Mouse (Mus musculus) E14TG2a.4 (cell line): ENCODE measurements around the gene Gga3.

Experiments used
- H3K27me3 ChIP-seq: 2 replicates; pipeline ENCODE4 v1.6.1; 2014; ENCODE audit warnings: low read length, control low read depth; ENCODE audit not compliant: insufficient read depth
- H3K36me3 ChIP-seq: 2 replicates; pipeline ENCODE4 v1.6.1; 2014; ENCODE audit warnings: low read length, control low read depth; ENCODE audit not compliant: insufficient read depth
- H3K4me1 ChIP-seq: replicated peaks from 2 replicates; pipeline ENCODE4 v1.6.1; 2014; ENCODE audit warnings: low read depth, low read length, control low read depth
- H3K4me3 ChIP-seq: replicated peaks from 2 replicates; pipeline ENCODE4 v1.5.1; 2014; ENCODE audit warnings: mild to moderate bottlenecking, low read length
- H3K9me3 ChIP-seq: 2 replicates; pipeline ENCODE4 v1.6.1; 2014; ENCODE audit warnings: low read length, control low read depth
- CTCF ChIP-seq: conservative IDR thresholded peaks from 2 replicates; pipeline ENCODE4 v1.5.1; 2014; ENCODE audit warnings: low read length
- NANOG ChIP-seq: IDR thresholded peaks from 2 replicates; pipeline ENCODE4 v1.6.1; 2014; ENCODE audit warnings: borderline replicate concordance, low read length, mixed read lengths
- POU5F1 ChIP-seq: IDR thresholded peaks from 2 replicates; pipeline ENCODE4 v1.6.1; 2014; ENCODE audit warnings: low read length, borderline replicate concordance

Gga3 gene

DNA sequence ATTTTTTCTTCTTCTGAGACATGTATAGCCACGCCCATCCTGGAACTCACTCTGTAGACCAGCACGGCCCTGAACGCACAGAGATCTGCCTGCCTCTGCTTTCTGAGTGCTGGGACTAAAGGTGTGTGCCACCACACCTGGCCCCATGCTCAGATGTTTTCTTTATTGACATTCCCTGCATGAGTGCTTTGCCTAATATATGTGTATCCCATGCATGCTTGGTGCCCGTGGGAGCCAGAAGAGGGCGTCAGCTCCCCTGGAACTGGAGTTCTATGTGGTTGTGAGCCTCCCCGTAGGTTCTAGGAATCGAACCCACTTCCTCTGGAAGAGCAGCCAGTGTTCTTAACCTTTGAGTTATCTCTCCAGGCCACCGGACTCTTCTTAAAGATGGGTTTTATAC lies 31.2 kb upstream of the Gga3 start:
- H3K9me3 ChIP-seq: no peaks in the 10 kb centered on the region
- TF ChIP-seq CTCF (0 out of 2 replicates have a peak, but pooled peaks have one; percentile 8), NANOG (no peak)
- H3K27me3 ChIP-seq: no peaks in the 10 kb centered on the region
- H3K4me3 ChIP-seq: no peak overlapping the region
- no peaks in the 10 kb centered on the region for H3K36me3 ChIP-seq
- H3K4me1 ChIP-seq: peaks cover 86% of the 10 kb centered on the region

DNA sequence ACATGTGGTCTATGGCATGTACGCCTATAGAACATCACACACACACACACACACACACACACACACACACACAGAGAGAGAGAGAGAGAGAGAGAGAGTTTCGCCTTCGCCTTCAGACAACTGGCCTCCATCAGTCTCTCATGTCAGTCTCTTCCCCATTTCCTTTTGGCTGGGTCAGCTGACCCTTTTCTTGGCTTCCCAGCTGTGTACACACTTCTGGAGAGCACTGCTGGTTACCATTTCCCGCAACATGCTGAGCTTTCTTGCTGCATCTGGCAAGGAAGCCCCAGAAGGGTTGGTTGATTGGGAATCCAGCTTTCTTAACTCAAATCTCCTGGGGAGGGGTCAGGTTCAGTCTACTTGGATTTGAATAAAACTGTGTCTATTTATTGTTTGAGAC lies 30.3 kb upstream of the Gga3 start:
- Histone ChIP-seq H3K9me3 (no peaks in the 10 kb centered on the region), H3K4me3 (no peak overlapping the region), H3K36me3 (no peaks in the 10 kb centered on the region), H3K27me3 (no peaks in the 10 kb centered on the region), H3K4me1 (peaks cover 83% of the 10 kb centered on the region)
- TF ChIP-seq POU5F1: no peak
- no peak for TF ChIP-seq NANOG
- TF ChIP-seq CTCF: no peak

DNA sequence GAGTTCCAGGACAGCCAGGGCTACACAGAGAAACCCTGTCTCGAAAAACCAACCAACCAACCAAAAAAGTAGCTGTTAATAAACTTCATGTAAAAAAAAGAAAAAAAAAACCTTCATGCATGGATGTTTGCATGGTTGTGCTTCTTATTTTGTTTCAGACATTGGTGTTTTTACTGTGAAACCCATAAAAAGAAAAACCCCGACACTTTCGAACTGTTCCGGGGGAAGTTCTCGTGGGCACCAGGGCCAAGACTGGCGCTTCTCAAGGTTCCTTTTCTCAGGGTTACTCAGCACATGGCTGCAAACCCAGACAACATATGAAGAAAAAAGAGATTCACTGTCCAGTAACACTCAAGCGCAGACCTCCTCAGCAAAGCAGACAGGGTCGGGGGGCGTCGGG lies 29.0 kb upstream of the Gga3 start:
- no peaks in the 10 kb centered on the region for H3K36me3 ChIP-seq
- no peak overlapping the region for H3K4me3 ChIP-seq
- H3K27me3 ChIP-seq: no peaks in the 10 kb centered on the region
- H3K4me1 ChIP-seq: peaks cover 73% of the 10 kb centered on the region
- no peaks in the 10 kb centered on the region for H3K9me3 ChIP-seq
- TF ChIP-seq NANOG: no peak
- TF ChIP-seq CTCF: no peak
- TF ChIP-seq POU5F1: no peak

- Histone ChIP-seq H3K36me3 (no peaks in the 10 kb centered on the region), H3K27me3 (no peaks in the 10 kb centered on the region), H3K9me3 (no peaks in the 10 kb centered on the region), H3K4me1 (peaks cover 71% of the 10 kb centered on the region), H3K4me3 (peak overlapping the region; percentile 3; the same call in 1 of the 2 replicates)
- no peak for TF ChIP-seq CTCF
- no peak for TF ChIP-seq NANOG
- no peak for TF ChIP-seq POU5F1
These were observed 28.4 kb upstream of the Gga3 start for GRCm38 (mm10) chr11:115632247-115632646.

DNA sequence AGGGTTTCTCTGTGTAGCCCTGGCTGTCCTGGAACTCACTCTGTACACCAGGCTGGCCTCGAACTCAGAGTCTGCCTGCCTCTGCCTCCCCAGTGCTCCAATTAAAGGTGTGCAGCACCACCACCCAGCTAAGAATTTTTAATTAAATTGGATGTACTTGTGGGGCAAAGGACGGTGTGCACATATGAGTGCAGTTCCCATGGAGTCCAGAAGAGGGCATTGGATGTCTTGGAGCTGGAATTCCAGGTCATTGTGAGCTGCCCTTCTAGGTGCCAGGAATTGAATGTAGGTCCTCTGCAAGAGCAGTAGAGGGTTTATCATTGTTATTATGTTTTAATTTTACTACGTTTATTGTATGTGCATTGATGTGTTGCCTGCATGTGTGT lies 27.6 kb upstream of the Gga3 start:
- no peaks in the 10 kb centered on the region for H3K27me3 ChIP-seq
- peak overlapping the region; percentile 55 for H3K4me3 ChIP-seq
- H3K36me3 ChIP-seq: no peaks in the 10 kb centered on the region
- TF ChIP-seq CTCF (peak; percentile 75), NANOG (no peak)
- H3K9me3 ChIP-seq: no peaks in the 10 kb centered on the region
- H3K4me1 ChIP-seq: peaks cover 72% of the 10 kb centered on the region

GRCm38 (mm10) chr11:115630532-115631504 lies 27.0 kb upstream of the Gga3 start:
- Histone ChIP-seq H3K36me3 (peaks cover 5% of the 10 kb centered on the region), H3K27me3 (no peaks in the 10 kb centered on the region), H3K4me3 (peak overlapping the region; percentile 55), H3K4me1 (peaks cover 76% of the 10 kb centered on the region), H3K9me3 (no peaks in the 10 kb centered on the region)
- no peak for TF ChIP-seq POU5F1
- TF ChIP-seq NANOG: no peak
- no peak for TF ChIP-seq CTCF

DNA sequence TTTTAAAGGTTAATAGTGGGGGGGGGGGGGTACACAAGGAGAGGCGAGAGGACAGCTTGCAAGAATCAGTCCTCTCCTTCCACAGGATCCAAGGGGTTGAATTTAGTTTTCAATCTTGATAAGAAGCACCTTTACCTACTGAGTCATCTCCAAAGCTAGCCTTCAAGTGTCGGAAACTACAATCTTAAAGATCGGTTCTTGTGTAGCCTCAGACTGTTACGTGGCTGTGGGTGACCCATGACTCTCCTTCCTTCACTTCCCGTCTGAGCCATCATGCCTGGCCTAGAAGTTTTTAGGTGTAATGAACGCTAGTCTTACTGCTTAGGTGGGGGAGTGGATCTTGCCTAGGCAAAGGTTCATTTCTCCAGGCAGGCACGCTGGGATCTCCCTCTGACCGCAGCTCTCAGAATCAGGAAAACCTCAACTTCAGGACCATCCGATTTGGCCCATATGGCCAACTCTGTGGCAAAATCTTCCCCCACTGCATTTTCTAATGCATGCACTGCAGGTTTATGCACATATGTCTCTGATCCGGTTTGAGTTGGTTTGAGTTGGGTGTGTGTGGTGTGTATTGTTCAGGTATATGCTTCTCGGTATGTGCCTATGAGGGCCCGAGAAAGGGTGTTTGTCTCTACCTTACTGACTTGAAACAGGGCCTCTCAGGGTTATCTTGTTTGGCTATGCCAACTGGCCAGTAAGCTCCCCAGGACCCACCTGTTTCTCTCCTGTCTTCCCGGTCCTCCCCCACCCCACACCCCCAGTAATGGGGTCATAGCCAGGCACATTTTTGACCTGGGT lies 26.1 kb upstream of the Gga3 start:
- TF ChIP-seq NANOG: no peak
- TF ChIP-seq CTCF: no peak
- no peak for TF ChIP-seq POU5F1
- Histone ChIP-seq H3K27me3 (no peaks in the 10 kb centered on the region), H3K4me1 (peaks cover 79% of the 10 kb centered on the region), H3K9me3 (no peaks in the 10 kb centered on the region), H3K36me3 (peaks cover 14% of the 10 kb centered on the region), H3K4me3 (peak overlapping the region; percentile 46; the same call in 1 of the 2 replicates)

GRCm38 (mm10) chr11:115628465-115629101 lies 24.7 kb upstream of the Gga3 start:
- peaks cover 24% of the 10 kb centered on the region for H3K36me3 ChIP-seq
- peaks cover 77% of the 10 kb centered on the region for H3K4me1 ChIP-seq
- H3K4me3 ChIP-seq: peak overlapping the region; percentile 91
- no peaks in the 10 kb centered on the region for H3K27me3 ChIP-seq
- no peaks in the 10 kb centered on the region for H3K9me3 ChIP-seq
- no peak for TF ChIP-seq NANOG
- no peak for TF ChIP-seq POU5F1
- TF ChIP-seq CTCF: no peak
